Mouse (Mus musculus): ENCODE measurements at regions not wholly inside any gene's neighbourhood (a gene's known extent, or its start where the extent isn't known, plus 50 kb on each side); places are given as distances from the start of the nearest gene placed in this dataset.

GRCm38 (mm10) chr4:56552126-56552525 is 187.7 kb upstream of the Gm26657 start:
- Histone ChIP-seq H3K4me1 (ENCODE audit: insufficient read depth, low read length) (no peaks in the 10 kb centered on the region), H3K4me2 (ENCODE audit: low read depth, low read length) (no peak overlapping the region), H3K36me3 (ENCODE audit: insufficient read depth, low read length) (no peaks in the 10 kb centered on the region), H3K9ac (replicated peaks; ENCODE audit: low read length) (no peak overlapping the region), H3K27ac (no peak overlapping the region), H3K4me3 (ENCODE audit: low read length) (no peak overlapping the region), H3K27me3 (ENCODE audit: insufficient read depth, low read length) (no peaks in the 10 kb centered on the region), H3K9me3 (ENCODE audit: low read length) (no peaks in the 10 kb centered on the region)
- no peak for TF ChIP-seq CTCF (IDR thresholded peaks at IDR 0.05; ENCODE audit: low read depth)
- ATAC-seq (no peak), DNase-seq (ENCODE audit: low spot score) (no peak)

GRCm38 (mm10) chr4:56533344-56533985 is 206.4 kb upstream of the Gm26657 start:
- Histone ChIP-seq H3K27me3 (ENCODE audit: insufficient read depth, low read length) (no peaks in the 10 kb centered on the region), H3K4me1 (ENCODE audit: insufficient read depth, low read length) (no peaks in the 10 kb centered on the region), H3K4me2 (ENCODE audit: low read depth, low read length) (no peak overlapping the region), H3K36me3 (ENCODE audit: insufficient read depth, low read length) (no peaks in the 10 kb centered on the region), H3K27ac (no peak overlapping the region), H3K9me3 (ENCODE audit: low read length) (no peaks in the 10 kb centered on the region), H3K9ac (replicated peaks; ENCODE audit: low read length) (no peak overlapping the region), H3K4me3 (ENCODE audit: low read length) (no peak overlapping the region)
- no peak for ATAC-seq
- TF ChIP-seq CTCF (IDR thresholded peaks at IDR 0.05; ENCODE audit: low read depth), result no peak
- DNase-seq (ENCODE audit: low spot score), result no peak
- WGBS, result 66% methylated on average over 9 of the region's 9 CpGs

- WGBS, result 52% methylated on average over 9 of the region's 9 CpGs
- Histone ChIP-seq H3K27me3 (ENCODE audit: insufficient read depth, low read length) (no peaks in the 10 kb centered on the region), H3K27ac (no peak overlapping the region), H3K4me2 (ENCODE audit: low read depth, low read length) (no peak overlapping the region), H3K36me3 (ENCODE audit: insufficient read depth, low read length) (no peaks in the 10 kb centered on the region), H3K4me3 (ENCODE audit: low read length) (no peak overlapping the region), H3K4me1 (ENCODE audit: insufficient read depth, low read length) (no peaks in the 10 kb centered on the region), H3K9ac (replicated peaks; ENCODE audit: low read length) (no peak overlapping the region), H3K9me3 (ENCODE audit: low read length) (no peaks in the 10 kb centered on the region)
- DNase-seq (ENCODE audit: low spot score) (peak; percentile 9), ATAC-seq (no peak)
- no peak for TF ChIP-seq CTCF (IDR thresholded peaks at IDR 0.05; ENCODE audit: low read depth)
Observed at GRCm38 (mm10) chr4:56532921-56533320, 206.9 kb upstream of the Gm26657 start.

- 0 out of 2 replicates have a peak, but pooled peaks have one; percentile 45 for ATAC-seq
- H3K9me3 ChIP-seq (ENCODE audit: low read length), result no peaks in the 10 kb centered on the region
- no peaks in the 10 kb centered on the region for H3K27me3 ChIP-seq (ENCODE audit: insufficient read depth, low read length)
- no peak overlapping the region for H3K4me2 ChIP-seq (ENCODE audit: low read depth, low read length)
- H3K27ac ChIP-seq, result no peak overlapping the region
- no peak for TF ChIP-seq CTCF (IDR thresholded peaks at IDR 0.05; ENCODE audit: low read depth)
- peak; percentile 25 for DNase-seq (ENCODE audit: low spot score)
- WGBS, result 84% methylated on average over 2 of the region's 2 CpGs
- no peak overlapping the region for H3K9ac ChIP-seq (replicated peaks; ENCODE audit: low read length)
- no peaks in the 10 kb centered on the region for H3K36me3 ChIP-seq (ENCODE audit: insufficient read depth, low read length)
- no peak overlapping the region for H3K4me3 ChIP-seq (ENCODE audit: low read length)
- H3K4me1 ChIP-seq (ENCODE audit: insufficient read depth, low read length), result no peaks in the 10 kb centered on the region
Observed at GRCm38 (mm10) chr4:56528571-56528970, 211.3 kb upstream of the Gm26657 start.

GRCm38 (mm10) chr4:56524430-56524985 is 215.4 kb upstream of the Gm26657 start:
- Histone ChIP-seq H3K27me3 (ENCODE audit: insufficient read depth, low read length) (no peaks in the 10 kb centered on the region), H3K36me3 (ENCODE audit: insufficient read depth, low read length) (no peaks in the 10 kb centered on the region), H3K9me3 (ENCODE audit: low read length) (no peaks in the 10 kb centered on the region), H3K4me1 (ENCODE audit: insufficient read depth, low read length) (no peaks in the 10 kb centered on the region), H3K4me3 (ENCODE audit: low read length) (no peak overlapping the region), H3K4me2 (ENCODE audit: low read depth, low read length) (no peak overlapping the region), H3K27ac (no peak overlapping the region), H3K9ac (replicated peaks; ENCODE audit: low read length) (no peak overlapping the region)
- TF ChIP-seq CTCF (IDR thresholded peaks at IDR 0.05; ENCODE audit: low read depth), result peak; percentile 16; the same call in 1 of the 2 replicates
- DNase-seq (ENCODE audit: low spot score) (peak; percentile 49), ATAC-seq (no peak)
- WGBS, result 56% methylated on average over 6 of the region's 6 CpGs

- H3K4me2 ChIP-seq (ENCODE audit: low read depth, low read length), result no peak overlapping the region
- ATAC-seq, result no peak
- TF ChIP-seq CTCF (IDR thresholded peaks at IDR 0.05; ENCODE audit: low read depth), result no peak
- DNase-seq (ENCODE audit: low spot score), result no peak
- H3K4me1 ChIP-seq (ENCODE audit: insufficient read depth, low read length), result no peaks in the 10 kb centered on the region
- no peaks in the 10 kb centered on the region for H3K36me3 ChIP-seq (ENCODE audit: insufficient read depth, low read length)
- H3K9ac ChIP-seq (replicated peaks; ENCODE audit: low read length), result no peak overlapping the region
- WGBS, result 87% methylated on average over 4 of the region's 4 CpGs
- H3K9me3 ChIP-seq (ENCODE audit: low read length), result no peaks in the 10 kb centered on the region
- no peaks in the 10 kb centered on the region for H3K27me3 ChIP-seq (ENCODE audit: insufficient read depth, low read length)
- H3K4me3 ChIP-seq (ENCODE audit: low read length), result no peak overlapping the region
- H3K27ac ChIP-seq, result no peak overlapping the region
Observed at GRCm38 (mm10) chr4:56507770-56508169, 232.1 kb upstream of the Gm26657 start.

GRCm38 (mm10) chr4:56506786-56507185 is 233.1 kb upstream of the Gm26657 start:
- Histone ChIP-seq H3K4me1 (ENCODE audit: insufficient read depth, low read length) (no peaks in the 10 kb centered on the region), H3K36me3 (ENCODE audit: insufficient read depth, low read length) (no peaks in the 10 kb centered on the region), H3K4me2 (ENCODE audit: low read depth, low read length) (no peak overlapping the region), H3K27me3 (ENCODE audit: insufficient read depth, low read length) (no peaks in the 10 kb centered on the region), H3K4me3 (ENCODE audit: low read length) (no peak overlapping the region), H3K9ac (replicated peaks; ENCODE audit: low read length) (no peak overlapping the region), H3K27ac (no peak overlapping the region), H3K9me3 (ENCODE audit: low read length) (no peaks in the 10 kb centered on the region)
- WGBS, result 54% methylated on average over 1 of the region's 1 CpGs
- peak; percentile 70 for ATAC-seq
- no peak for TF ChIP-seq CTCF (IDR thresholded peaks at IDR 0.05; ENCODE audit: low read depth)
- peak; percentile 32 for DNase-seq (ENCODE audit: low spot score)

Measured in hindbrain, postnatal 0 days (tissue).